Mouse (Mus musculus): ENCODE data around the gene Mns1. TPM values are rescaled to one million over a fixed set of nuclear protein-coding genes. Genes with fewer than 3 reads are reported as not detected.
"Not testable (repeated sequence)": the region's sequence is repeated elsewhere in the genome, so short reads cannot be mapped to it uniquely, and the experiment has no call there.

Mns1 gene
- total RNA-seq, 2 experiments from 2014 or later: 1.3 to 3.0 TPM

DNA sequence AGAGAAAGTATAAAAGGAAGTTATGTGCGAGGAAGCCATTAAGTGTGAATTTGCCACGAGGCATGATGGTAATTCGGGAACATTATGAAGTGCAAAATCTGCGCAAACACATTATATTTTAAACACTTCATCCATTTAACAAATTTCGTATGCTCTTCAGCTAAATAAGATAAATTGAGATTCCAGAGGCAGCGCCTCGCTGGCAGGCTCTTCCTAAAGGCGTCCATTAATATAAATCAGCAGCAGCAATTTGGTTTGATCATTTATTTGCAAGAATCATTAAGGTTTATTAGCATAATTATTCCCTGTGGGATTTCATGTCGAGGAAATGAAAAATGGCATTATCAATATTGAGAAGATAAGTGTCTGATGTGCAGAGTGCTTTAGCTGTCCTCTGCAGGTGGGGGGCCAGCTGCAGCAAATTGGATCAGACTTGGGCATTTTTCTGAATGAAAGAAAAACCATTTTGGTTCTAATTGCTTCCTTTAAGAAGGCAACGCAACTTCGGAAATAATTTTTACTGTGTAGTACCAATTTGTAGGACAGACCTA lies 12.4 kb upstream of the Mns1 start:
- no peak for DNase-seq (ENCODE audit: low spot score in 2 of 2)

GRCm38 (mm10) chr9:72427861-72428260 lies 9.9 kb upstream of the Mns1 start:
- no peak for DNase-seq (ENCODE audit: low spot score in 2 of 2)

DNA sequence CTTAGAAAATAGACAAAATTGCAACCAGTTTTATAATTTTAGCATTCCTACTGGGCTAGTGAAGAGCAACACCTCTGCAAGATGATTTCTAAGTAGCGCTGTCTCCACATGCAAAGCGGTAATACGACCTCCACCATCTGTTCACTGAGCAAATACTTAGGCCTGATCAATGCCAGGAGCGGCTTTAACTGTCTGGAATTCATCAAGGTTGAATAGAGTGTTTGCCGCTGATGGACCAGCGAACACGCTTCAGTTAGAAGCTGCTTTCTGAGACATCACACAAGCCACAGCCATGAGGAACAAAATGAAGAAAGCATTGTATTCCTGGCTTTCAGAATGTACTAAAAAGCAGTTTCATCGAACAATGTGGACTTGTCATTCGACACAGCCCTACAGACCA lies 2.9 kb upstream of the Mns1 start:
- DNase-seq (ENCODE audit: low spot score in 2 of 2): no peak

DNA sequence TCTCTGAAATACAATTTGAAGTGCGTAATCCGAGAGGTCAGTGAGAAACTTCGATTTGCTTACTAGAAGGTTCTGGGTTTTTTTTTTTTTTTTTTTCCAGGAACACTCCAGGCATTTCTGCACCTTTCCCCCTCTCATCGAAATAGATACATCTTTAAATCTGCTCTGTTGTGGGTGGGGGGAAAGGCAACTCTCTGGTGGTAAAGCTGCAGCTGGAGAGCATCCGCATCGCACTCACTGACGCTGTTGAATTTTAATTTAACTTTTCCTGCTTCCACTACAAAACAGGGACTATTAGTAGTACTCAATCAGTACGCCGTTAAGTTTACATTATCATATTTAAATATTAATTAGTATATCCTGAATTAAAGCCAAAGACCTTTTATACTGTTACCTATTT lies 938 bp downstream of the Mns1 start:
- DNase-seq (ENCODE audit: low spot score in 2 of 2): no peak

GRCm38 (mm10) chr9:72440358-72440757 lies 2.5 kb downstream of the Mns1 start:
- DNase-seq (ENCODE audit: low spot score in 2 of 2): no peak

GRCm38 (mm10) chr9:72440948-72441926 lies 3.4 kb downstream of the Mns1 start:
- no peak for DNase-seq (ENCODE audit: low spot score in 2 of 2)

GRCm38 (mm10) chr9:72441927-72442715 lies 4.3 kb downstream of the Mns1 start:
- DNase-seq (ENCODE audit: low spot score in 2 of 2): no peak

DNA sequence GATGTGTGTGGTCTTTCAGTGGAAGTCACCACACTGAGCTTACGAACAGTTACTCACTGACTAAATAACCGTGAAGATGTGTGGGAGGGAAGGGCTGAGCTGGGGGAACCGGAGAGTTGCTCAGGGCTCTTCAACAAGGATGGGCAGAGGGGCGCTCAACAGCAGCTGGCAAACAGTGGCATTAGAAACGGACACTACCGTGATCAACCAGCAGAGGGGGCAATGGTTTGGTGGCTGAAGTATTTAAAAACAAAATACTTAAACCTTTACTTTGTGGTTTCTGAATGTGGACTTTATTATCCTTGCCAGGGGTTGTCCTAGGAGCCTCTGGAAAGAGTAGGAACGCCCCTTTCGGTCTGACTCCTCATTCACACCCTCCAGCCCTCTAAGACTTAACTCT lies 10.2 kb downstream of the Mns1 start:
- DNase-seq (ENCODE audit: low spot score in 2 of 2): peak in 1 of 2 experiments; percentile 44

GRCm38 (mm10) chr9:72449367-72449766 lies 11.6 kb downstream of the Mns1 start:
- no peak for DNase-seq (ENCODE audit: low spot score in 2 of 2)

DNA sequence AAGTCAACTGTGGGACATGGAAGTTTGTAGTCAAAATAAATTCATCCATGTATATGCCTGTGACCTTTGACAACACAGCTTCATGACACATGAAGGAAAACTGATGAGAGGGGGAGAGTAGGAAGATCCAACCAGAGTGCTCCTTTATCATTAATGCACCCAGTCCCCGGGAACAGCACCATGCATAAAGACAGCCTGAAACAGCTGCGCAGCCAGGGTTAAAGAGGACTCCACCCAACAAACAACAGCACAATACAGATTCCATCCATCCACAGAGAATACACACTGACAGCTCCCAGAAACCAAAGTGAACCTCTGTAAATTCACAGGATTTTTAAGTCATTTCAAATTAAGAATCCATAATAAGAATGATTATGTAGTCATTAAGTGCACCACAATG lies 12.0 kb downstream of the Mns1 start:
- DNase-seq (ENCODE audit: low spot score in 2 of 2): no peak

- DNase-seq (ENCODE audit: low spot score in 2 of 2): no peak
Measured at GRCm38 (mm10) chr9:72450363-72450762, 12.6 kb downstream of the Mns1 start.

GRCm38 (mm10) chr9:72451111-72451510 lies 13.3 kb downstream of the Mns1 start:
- DNase-seq (ENCODE audit: low spot score in 2 of 2): no peak

GRCm38 (mm10) chr9:72454281-72454680 lies 16.5 kb downstream of the Mns1 start:
- not testable (repeated sequence) for DNase-seq (ENCODE audit: low spot score in 2 of 2)

DNA sequence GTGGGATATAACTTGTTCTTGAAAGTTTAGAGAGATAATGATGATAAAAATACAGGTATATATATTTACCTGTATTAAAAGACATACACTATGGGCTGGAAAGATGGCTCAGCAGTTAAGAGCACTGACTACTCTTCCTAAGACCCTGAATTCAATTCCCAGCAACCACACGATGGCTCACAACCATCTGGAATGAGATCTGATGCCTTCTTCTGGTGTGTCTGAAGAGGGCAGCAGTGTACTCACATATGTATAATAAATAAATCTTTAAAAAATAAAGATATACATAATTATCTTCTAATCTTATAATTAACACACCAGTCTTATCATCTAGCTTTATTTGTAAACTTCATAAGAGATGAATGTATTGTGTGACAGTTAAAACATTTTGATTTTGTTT lies 18.6 kb downstream of the Mns1 start:
- no peak for DNase-seq (ENCODE audit: low spot score in 2 of 2)

DNA sequence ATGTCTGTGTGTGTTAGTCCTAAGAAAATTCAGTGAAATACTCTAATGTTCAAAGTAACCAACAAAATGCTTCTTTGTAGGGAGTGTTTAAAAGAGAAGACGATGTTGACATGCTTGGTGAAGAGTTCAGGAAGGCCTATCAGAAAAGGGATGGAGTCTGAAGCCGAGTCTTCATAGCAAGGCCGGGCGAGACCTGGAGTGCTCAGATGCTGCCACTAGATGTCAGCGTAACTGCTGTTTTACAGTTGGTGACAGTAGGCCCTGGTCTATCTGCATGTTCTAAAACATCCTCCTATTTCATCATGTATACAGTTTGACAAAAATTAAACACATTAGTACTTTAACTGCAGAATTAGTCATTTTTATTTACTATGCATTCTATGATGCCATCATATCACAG lies 20.4 kb downstream of the Mns1 start:
- peak; percentile 56 to 73 for DNase-seq (ENCODE audit: low spot score in 2 of 2)

DNA sequence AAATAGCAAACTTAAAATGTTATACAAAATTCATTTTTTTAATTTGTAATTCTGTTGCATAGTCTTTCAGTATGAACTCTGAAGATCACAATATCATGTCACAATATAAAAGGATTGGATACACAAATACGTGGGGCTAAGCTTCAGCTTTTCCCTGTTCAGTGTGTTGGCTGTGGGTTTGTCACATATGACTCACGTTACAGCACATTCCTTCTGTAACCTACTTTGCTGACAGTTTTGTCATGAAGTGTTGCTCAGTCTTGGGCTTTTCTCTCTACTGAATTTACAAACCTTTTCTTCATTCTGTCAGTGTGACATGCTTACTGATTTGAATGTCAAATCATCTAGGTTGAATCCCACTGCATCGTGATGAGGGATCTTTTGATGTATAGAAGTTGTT lies 21.9 kb downstream of the Mns1 start:
- no peak for DNase-seq (ENCODE audit: low spot score in 2 of 2)

DNA sequence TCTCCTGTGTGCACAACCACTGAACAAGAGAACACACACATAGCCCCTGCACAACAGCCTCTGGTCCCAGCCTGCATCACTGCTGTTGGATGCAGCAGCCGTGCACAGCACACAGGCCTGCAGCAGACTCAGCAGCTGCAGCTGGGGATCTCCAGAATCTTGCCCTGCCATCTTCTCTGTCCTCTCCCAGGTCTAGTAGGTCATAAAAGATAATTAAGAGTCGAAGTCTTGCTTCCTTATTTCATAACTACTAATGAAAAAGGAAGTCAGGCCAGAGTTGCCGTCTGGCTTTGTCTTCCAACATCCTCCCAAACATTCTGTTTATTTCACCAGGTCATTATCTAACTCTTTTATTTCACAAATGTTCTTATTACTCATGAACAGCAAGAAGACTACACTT lies 23.0 kb downstream of the Mns1 start:
- DNase-seq (ENCODE audit: low spot score in 2 of 2): no peak

DNA sequence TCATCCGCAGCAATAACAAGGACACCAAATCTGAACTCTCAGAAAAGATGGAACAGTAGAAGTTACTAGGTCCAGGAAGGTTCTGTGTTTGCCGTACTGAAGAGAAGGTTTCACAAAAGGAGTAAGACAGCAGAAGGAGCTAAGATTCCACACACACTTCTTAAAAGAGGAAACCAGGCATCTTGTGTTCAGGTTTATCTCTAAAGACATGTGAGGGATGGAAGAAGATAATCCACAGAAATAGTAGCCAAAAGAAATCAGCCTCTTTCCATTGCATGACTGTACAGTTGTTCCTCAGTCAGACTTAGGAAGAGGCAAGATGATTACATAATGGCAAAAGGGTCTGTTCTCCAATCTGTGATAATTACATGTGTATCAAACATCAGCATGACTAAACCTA lies 24.6 kb downstream of the Mns1 start:
- no peak for DNase-seq (ENCODE audit: low spot score in 2 of 2)

GRCm38 (mm10) chr9:72464806-72465205 lies 27.0 kb downstream of the Mns1 start:
- no peak for DNase-seq (ENCODE audit: low spot score in 2 of 2)

GRCm38 (mm10) chr9:72465754-72466181 lies 28.0 kb downstream of the Mns1 start:
- DNase-seq (ENCODE audit: low spot score in 2 of 2): no peak

DNA sequence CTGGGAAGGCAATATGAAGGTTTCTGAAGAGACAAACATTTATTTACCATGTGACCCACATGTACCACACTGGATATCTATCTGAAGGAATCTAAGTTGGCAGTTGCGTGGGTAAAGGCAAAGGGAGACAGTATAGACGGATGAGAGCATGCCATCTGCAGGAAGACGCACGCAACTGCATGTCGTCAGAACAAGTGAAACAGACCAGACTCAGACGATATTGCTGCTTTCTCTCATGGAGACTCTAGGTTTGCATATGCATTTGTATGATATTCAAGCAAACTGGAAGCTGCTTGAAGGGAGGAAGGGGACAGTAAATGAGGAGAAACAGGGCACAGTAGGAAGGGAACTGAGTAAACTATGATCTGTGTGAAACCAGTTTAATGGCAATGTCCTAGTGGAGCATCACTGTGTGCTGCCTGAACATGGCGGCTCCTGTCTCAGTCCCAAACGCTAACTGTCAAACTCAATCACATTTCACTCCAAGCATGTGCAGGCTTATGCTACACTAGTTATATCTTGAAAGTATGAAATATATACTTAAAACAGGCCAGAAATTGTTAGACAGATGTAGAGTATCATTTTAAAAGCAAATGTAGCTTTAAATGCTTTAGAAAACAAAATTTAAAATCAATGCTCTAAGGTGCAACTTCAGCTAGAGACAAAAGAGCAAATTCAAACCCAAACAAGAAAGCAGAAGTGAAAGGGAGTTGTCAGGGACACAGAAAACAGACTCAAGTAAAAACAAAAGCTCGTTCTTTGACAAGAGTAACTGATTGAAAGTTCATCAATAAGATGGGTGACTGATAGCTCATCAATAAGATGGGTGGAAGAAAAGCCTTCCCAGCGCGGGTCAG lies 30.0 kb downstream of the Mns1 start:
- DNase-seq (ENCODE audit: low spot score in 2 of 2): peak in 1 of 2 experiments; percentile 19
